Mouse (Mus musculus) small intestine, adult 2 months (tissue): Measurements from ENCODE around the gene Zfyve28.

Source experiments
- CTCF ChIP-seq: fragments of 200-500 bp; IDR thresholded peaks from 2 replicates; pipeline ENCODE4 v1.5.1; 2012; ENCODE audit warnings: low read depth, mild to moderate bottlenecking, control low read depth, inconsistent platforms, low read length, moderate library complexity, mixed read lengths; ENCODE audit not compliant: insufficient replicate concordance, insufficient read length; ENCODE audit errors: extremely low read depth
- POLR2A ChIP-seq: fragments of 200-500 bp; IDR thresholded peaks from 2 replicates; pipeline ENCODE4 v1.6.1; 2012; ENCODE audit warnings: low read depth, mild to moderate bottlenecking, control low read depth, inconsistent platforms, low read length, moderate library complexity

DNA sequence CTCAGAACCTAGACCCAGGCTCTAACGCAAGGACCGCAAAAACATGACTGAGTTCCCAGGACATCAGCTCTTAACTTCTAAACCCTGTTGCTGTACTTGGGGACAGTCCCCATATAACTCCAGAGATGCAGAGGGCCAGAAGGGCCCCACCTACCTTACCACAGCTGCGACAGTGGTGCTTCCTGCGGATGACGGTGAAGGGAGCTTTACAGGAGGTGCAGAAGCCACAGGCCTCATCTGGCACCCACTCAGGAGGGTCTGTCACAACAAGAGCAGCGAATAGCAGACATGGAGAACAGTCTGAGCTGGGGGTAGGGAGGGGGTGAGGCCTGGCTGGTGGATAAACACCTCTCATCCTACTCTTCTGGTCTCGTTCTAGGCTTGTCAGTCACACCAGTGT, 91.8 kb downstream of the Zfyve28 start:
- TF ChIP-seq CTCF: no peak
- no peak for TF ChIP-seq POLR2A
